In genomic region chr13:57671322-57671721, GRCm38 (mm10) we compare ENCODE assay signal across 22 mouse cellular contexts.
A peak's percentile ranks its signal among the peaks of the same experiment; 100 is the strongest.
DNase-seq lines count a peak whose midpoint lies in the region; ATAC-seq lines count a peak whose summit lies in the region.
"Had no signal": no experiment of that assay in that cellular context is flagged by ENCODE, and none has a peak within 500 bp of the region (broad histone marks: within the 10 kb centered on the region; RNA-seq: fewer than 3 reads in every experiment).

No protein-coding gene starts in this region.

- no peak overlapping the region for H3K4me3 ChIP-seq in hindbrain, embryonic 14.5 days (replicated peaks; ENCODE audit: low read length)
- H3K4me3 ChIP-seq in hindbrain, embryonic 10.5 days, result no peak overlapping the region
- H3K4me3 ChIP-seq in midbrain, embryonic 14.5 days (replicated peaks; ENCODE audit: low read depth, low read length), result no peak overlapping the region
- H3K4me3 ChIP-seq in midbrain, embryonic 16.5 days (ENCODE audit: low read depth, low read length), result no peak overlapping the region
- no peak overlapping the region for H3K4me3 ChIP-seq in liver, embryonic 15.5 days (replicated peaks)
- H3K4me3 ChIP-seq: embryonic facial prominence, embryonic 10.5 days; forebrain, embryonic 12.5 days; hindbrain, embryonic 12.5 days; intestine, embryonic 15.5 days; limb, embryonic 10.5 days had no signal

- H3K4me2 ChIP-seq in hindbrain, embryonic 14.5 days (replicated peaks), result no peak overlapping the region
- no peak overlapping the region for H3K4me2 ChIP-seq in midbrain, embryonic 14.5 days (ENCODE audit: low read length)
- H3K4me2 ChIP-seq in midbrain, embryonic 16.5 days (ENCODE audit: low read length), result no peak overlapping the region
- H3K4me2 ChIP-seq in liver, embryonic 15.5 days, result peak overlapping the region; percentile 48
- H3K4me2 ChIP-seq: forebrain, embryonic 12.5 days; heart, embryonic 11.5 days; hindbrain, embryonic 12.5 days; intestine, embryonic 15.5 days had no signal

- H3K9ac ChIP-seq in hindbrain, embryonic 14.5 days, result no peak overlapping the region
- no peak overlapping the region for H3K9ac ChIP-seq in midbrain, embryonic 14.5 days (replicated peaks; ENCODE audit: low read length)
- H3K9ac ChIP-seq in midbrain, embryonic 16.5 days (ENCODE audit: low read depth, low read length), result no peak overlapping the region
- H3K9ac ChIP-seq in liver, embryonic 15.5 days, result peak overlapping the region; percentile 26; the same call in 1 of the 2 replicates
- H3K9ac ChIP-seq: forebrain, embryonic 12.5 days; hindbrain, embryonic 12.5 days; intestine, embryonic 15.5 days had no signal

- no peaks in the 10 kb centered on the region for H3K27me3 ChIP-seq in hindbrain, embryonic 14.5 days (ENCODE audit: control insufficient read depth, insufficient read depth, low read length)
- H3K27me3 ChIP-seq in hindbrain, embryonic 10.5 days (ENCODE audit: insufficient read depth, poor library complexity, severe bottlenecking), result no peaks in the 10 kb centered on the region
- H3K27me3 ChIP-seq in midbrain, embryonic 14.5 days (ENCODE audit: control insufficient read depth, insufficient read depth, low read length), result no peaks in the 10 kb centered on the region
- no peaks in the 10 kb centered on the region for H3K27me3 ChIP-seq in midbrain, embryonic 16.5 days (ENCODE audit: control insufficient read depth, insufficient read depth, low read depth, low read length)
- no peaks in the 10 kb centered on the region for H3K27me3 ChIP-seq in liver, embryonic 15.5 days
- H3K27me3 ChIP-seq: hindbrain, embryonic 12.5 days; intestine, embryonic 15.5 days had no signal

- peaks cover 24% of the 10 kb centered on the region for H3K4me1 ChIP-seq in hindbrain, embryonic 14.5 days (replicated peaks; ENCODE audit: control insufficient read depth, insufficient read depth, low read length)
- H3K4me1 ChIP-seq in hindbrain, embryonic 10.5 days (replicated peaks), result peaks cover 7% of the 10 kb centered on the region; the same call in 1 of the 2 replicates
- H3K4me1 ChIP-seq in midbrain, embryonic 14.5 days (ENCODE audit: control insufficient read depth, insufficient read depth, low read length), result peaks cover 15% of the 10 kb centered on the region
- peaks cover 21% of the 10 kb centered on the region for H3K4me1 ChIP-seq in midbrain, embryonic 16.5 days (ENCODE audit: control insufficient read depth, insufficient read depth, low read length)
- H3K4me1 ChIP-seq in liver, embryonic 15.5 days (replicated peaks), result peaks cover 74% of the 10 kb centered on the region
- H3K4me1 ChIP-seq: intestine, embryonic 15.5 days had no signal

- peak overlapping the region; percentile 51 for H3K27ac ChIP-seq in hindbrain, embryonic 14.5 days
- no peak overlapping the region for H3K27ac ChIP-seq in hindbrain, embryonic 10.5 days
- peak overlapping the region; percentile 1 for H3K27ac ChIP-seq in midbrain, embryonic 14.5 days (replicated peaks; ENCODE audit: low read depth, low read length)
- H3K27ac ChIP-seq in midbrain, embryonic 16.5 days (ENCODE audit: low read length), result no peak overlapping the region
- H3K27ac ChIP-seq in liver, embryonic 15.5 days (replicated peaks), result peak overlapping the region; percentile 87
- H3K27ac ChIP-seq: embryonic facial prominence, embryonic 10.5 days; forebrain, embryonic 12.5 days; intestine, embryonic 15.5 days; limb, embryonic 10.5 days; macrophage had no signal

- H3K36me3 ChIP-seq in hindbrain, embryonic 14.5 days (replicated peaks; ENCODE audit: control insufficient read depth, insufficient read depth), result no peaks in the 10 kb centered on the region
- H3K36me3 ChIP-seq in hindbrain, embryonic 10.5 days, result no peaks in the 10 kb centered on the region
- H3K36me3 ChIP-seq in midbrain, embryonic 14.5 days (ENCODE audit: control insufficient read depth, insufficient read depth, low read length), result no peaks in the 10 kb centered on the region
- no peaks in the 10 kb centered on the region for H3K36me3 ChIP-seq in midbrain, embryonic 16.5 days (ENCODE audit: control insufficient read depth, insufficient read depth, low read length)
- no peaks in the 10 kb centered on the region for H3K36me3 ChIP-seq in liver, embryonic 15.5 days (replicated peaks)
- H3K36me3 ChIP-seq: embryonic facial prominence, embryonic 10.5 days; forebrain, embryonic 12.5 days; hindbrain, embryonic 12.5 days; intestine, embryonic 15.5 days; limb, embryonic 10.5 days had no signal

- DNase-seq in hindbrain, embryonic 14.5 days (ENCODE audit: low spot score), result no peak
- DNase-seq in hindbrain, embryonic 10.5 days (ENCODE audit: low spot score), result no peak
- DNase-seq in midbrain, embryonic 14.5 days, result peak; percentile 8
- no peak for DNase-seq in embryo, embryonic 10.5 days (ENCODE audit: low spot score)
- DNase-seq in adrenal gland, adult 18-20 months (ENCODE audit: low spot score in 2 of 2), result no peak
- DNase-seq: adrenal gland, postnatal 10 days; cerebellum, adult 9-10 months; kidney, adult 8-10 months; kidney, postnatal 14 days; thymus, adult 18-20 months; thymus, postnatal 36 days had no signal

- WGBS in hindbrain, embryonic 14.5 days, result 66% methylated on average over 5 of the region's 5 CpGs
- WGBS in hindbrain, embryonic 10.5 days, result 82% methylated on average over 5 of the region's 5 CpGs
- 87% methylated on average over 5 of the region's 5 CpGs for whole genome bisulfite sequencing in midbrain, embryonic 14.5 days
- WGBS in midbrain, embryonic 16.5 days, result 77% methylated on average over 5 of the region's 5 CpGs
- 46% methylated on average over 5 of the region's 5 CpGs for WGBS in liver, embryonic 15.5 days (ENCODE audit: insufficient replicate concordance)

- no peaks in the 10 kb centered on the region for H3K9me3 ChIP-seq in hindbrain, embryonic 14.5 days (ENCODE audit: control insufficient read depth, low read length)
- no peaks in the 10 kb centered on the region for H3K9me3 ChIP-seq in hindbrain, embryonic 10.5 days
- no peaks in the 10 kb centered on the region for H3K9me3 ChIP-seq in midbrain, embryonic 14.5 days (ENCODE audit: control insufficient read depth, low read length)
- no peaks in the 10 kb centered on the region for H3K9me3 ChIP-seq in midbrain, embryonic 16.5 days (replicated peaks; ENCODE audit: control insufficient read depth, low read length, poor library complexity, severe bottlenecking)
- no peaks in the 10 kb centered on the region for H3K9me3 ChIP-seq in liver, embryonic 15.5 days (replicated peaks)
- H3K9me3 ChIP-seq: embryonic facial prominence, embryonic 10.5 days; forebrain, embryonic 12.5 days; hindbrain, embryonic 12.5 days; intestine, embryonic 15.5 days; limb, embryonic 10.5 days had no signal

- no peak for ATAC-seq in hindbrain, embryonic 14.5 days (ENCODE audit: low FRiP score)
- no peak for ATAC-seq in midbrain, embryonic 14.5 days (ENCODE audit: low FRiP score, low TSS enrichment)
- ATAC-seq in midbrain, embryonic 16.5 days, result no peak
- ATAC-seq in liver, embryonic 15.5 days (ENCODE audit: insufficient read depth), result no peak
- ATAC-seq: activated CD4-positive, CD25-positive, alpha-beta regulatory T cell, adult 4 months; intestine, embryonic 15.5 days; lung, postnatal 0 days had no signal

Comparison
In these comparisons a context has a peak if more than half of its experiments do, and no peak if none do; other contexts are left out.
1. H3K27ac ChIP-seq: peak in hindbrain, embryonic 14.5 days (single experiment), midbrain, embryonic 14.5 days (single experiment) and liver, embryonic 15.5 days (single experiment); none in hindbrain, embryonic 10.5 days (single experiment) and midbrain, embryonic 16.5 days (single experiment).